Mouse (Mus musculus) C2C12 (cell line): ENCODE results near the gene Xylt1. TPM values are rescaled to one million over a fixed set of nuclear protein-coding genes. Genes with fewer than 3 reads are reported as not detected.

ENCODE experiments used
- H3K27me3 ChIP-seq: one replicate; pipeline ENCODE4 v1.6.1; 2011; ENCODE audit not compliant: control insufficient read depth, insufficient read depth, insufficient read length
- H3K36me3 ChIP-seq: one replicate; pipeline ENCODE4 v1.6.1; 2011; ENCODE audit not compliant: control insufficient read depth, insufficient read depth
- H3K4me3 ChIP-seq: one replicate; pipeline ENCODE4 v1.5.1; 2011; ENCODE audit warnings: mild to moderate bottlenecking, control low read depth; ENCODE audit not compliant: poor library complexity, insufficient read depth, severe bottlenecking
- H3K79me2 ChIP-seq: one replicate; pipeline ENCODE4 v1.6.1; 2011; ENCODE audit not compliant: control insufficient read depth, insufficient read depth
- H3K79me3 ChIP-seq: one replicate; pipeline ENCODE4 v1.6.1; 2011; ENCODE audit warnings: low read depth, control low read depth
- H3ac ChIP-seq: one replicate; pipeline ENCODE3; 2011; ENCODE audit warnings: low read depth; ENCODE audit not compliant: control insufficient read depth, insufficient read length
- CEBPB ChIP-seq: IDR thresholded peaks from one replicate; pipeline ENCODE4 v1.6.1; 2011; ENCODE audit warnings: low read depth, mild to moderate bottlenecking, control low read depth, moderate library complexity
- CTCF ChIP-seq: IDR thresholded peaks from one replicate; pipeline ENCODE4 v1.5.1; 2011; ENCODE audit not compliant: control insufficient read depth, insufficient read depth, insufficient read length
- FOSL1 ChIP-seq: IDR thresholded peaks from one replicate; pipeline ENCODE4 v1.8.0; 2011; ENCODE audit warnings: mild to moderate bottlenecking, low read length; ENCODE audit not compliant: poor library complexity, insufficient read depth, severe bottlenecking
- MAX ChIP-seq: IDR thresholded peaks from one replicate; pipeline ENCODE4 v1.6.1; 2011; ENCODE audit warnings: mild to moderate bottlenecking, control low read depth
- MYOD1 ChIP-seq: IDR thresholded peaks from one replicate; pipeline ENCODE4 v1.6.1; 2011; ENCODE audit warnings: low read depth; ENCODE audit not compliant: control insufficient read depth, insufficient read length
- MYOG ChIP-seq: IDR thresholded peaks from one replicate; pipeline ENCODE4 v1.6.1; 2011; ENCODE audit not compliant: control insufficient read depth, insufficient read length; ENCODE audit errors: extremely low read depth
- USF1 ChIP-seq: IDR thresholded peaks from one replicate; pipeline ENCODE4 v1.6.1; 2011; ENCODE audit warnings: low read depth, mild to moderate bottlenecking, control low read depth, moderate library complexity
- polyA plus RNA-seq: library from polyadenylated mRNA; unstranded; fragments of >200 nt; fragmentation: generic; extraction: Trizol; gene quantifications from one replicate; pipeline ENCODE4 v1.2.1, GENCODE M21; 2012; ENCODE audit warnings: missing spikeins

Gene Xylt1
- polyA plus RNA-seq, 1 experiment = not detected

GRCm38 (mm10) chr7:117435091-117435490 lies 54.3 kb downstream of the Xylt1 start:
- Histone ChIP-seq H3K36me3 (no peaks in the 10 kb centered on the region), H3K4me3 (no peak overlapping the region), H3ac (no peak overlapping the region), H3K79me2 (no peaks in the 10 kb centered on the region), H3K27me3 (no peaks in the 10 kb centered on the region), H3K79me3 (no peaks in the 10 kb centered on the region)
- TF ChIP-seq USF1 (no peak), MAX (no peak), MYOD1 (no peak), FOSL1 (no peak), CEBPB (no peak), MYOG (no peak), CTCF (no peak)

- no peaks in the 10 kb centered on the region for H3K79me2 ChIP-seq
- no peak overlapping the region for H3K4me3 ChIP-seq
- no peaks in the 10 kb centered on the region for H3K36me3 ChIP-seq
- no peak for TF ChIP-seq FOSL1
- no peak for TF ChIP-seq MYOG
- no peak for TF ChIP-seq MYOD1
- TF ChIP-seq CEBPB = no peak
- no peak for TF ChIP-seq CTCF
- no peak for TF ChIP-seq MAX
- no peak for TF ChIP-seq USF1
- H3ac ChIP-seq = no peak overlapping the region
- H3K79me3 ChIP-seq = no peaks in the 10 kb centered on the region
- no peaks in the 10 kb centered on the region for H3K27me3 ChIP-seq
Measured at GRCm38 (mm10) chr7:117435730-117436441, 55.1 kb downstream of the Xylt1 start.

GRCm38 (mm10) chr7:117436892-117437291 lies 56.1 kb downstream of the Xylt1 start:
- H3K79me2 ChIP-seq = no peaks in the 10 kb centered on the region
- TF ChIP-seq MYOG (no peak), MYOD1 (no peak), MAX (no peak), USF1 (no peak)
- H3ac ChIP-seq = no peak overlapping the region
- H3K4me3 ChIP-seq = no peak overlapping the region
- H3K79me3 ChIP-seq = no peaks in the 10 kb centered on the region
- no peaks in the 10 kb centered on the region for H3K36me3 ChIP-seq
- no peaks in the 10 kb centered on the region for H3K27me3 ChIP-seq

GRCm38 (mm10) chr7:117440994-117441393 lies 60.2 kb downstream of the Xylt1 start:
- H3K27me3 ChIP-seq = no peaks in the 10 kb centered on the region
- H3K79me2 ChIP-seq = no peaks in the 10 kb centered on the region
- no peaks in the 10 kb centered on the region for H3K79me3 ChIP-seq
- no peak for TF ChIP-seq USF1
- TF ChIP-seq MYOG = no peak
- no peak for TF ChIP-seq FOSL1
- no peak for TF ChIP-seq MYOD1
- TF ChIP-seq CEBPB = no peak
- TF ChIP-seq CTCF = no peak
- no peak for TF ChIP-seq MAX
- no peak overlapping the region for H3ac ChIP-seq
- no peak overlapping the region for H3K4me3 ChIP-seq
- no peaks in the 10 kb centered on the region for H3K36me3 ChIP-seq

GRCm38 (mm10) chr7:117442639-117443038 lies 61.9 kb downstream of the Xylt1 start:
- no peaks in the 10 kb centered on the region for H3K27me3 ChIP-seq
- no peaks in the 10 kb centered on the region for H3K36me3 ChIP-seq
- no peak overlapping the region for H3ac ChIP-seq
- H3K79me2 ChIP-seq = no peaks in the 10 kb centered on the region
- no peak for TF ChIP-seq CEBPB
- TF ChIP-seq MYOG = no peak
- no peak for TF ChIP-seq MAX
- TF ChIP-seq USF1 = no peak
- TF ChIP-seq CTCF = no peak
- TF ChIP-seq MYOD1 = no peak
- no peak for TF ChIP-seq FOSL1
- H3K79me3 ChIP-seq = no peaks in the 10 kb centered on the region
- no peak overlapping the region for H3K4me3 ChIP-seq

- no peak overlapping the region for H3ac ChIP-seq
- H3K4me3 ChIP-seq = no peak overlapping the region
- no peaks in the 10 kb centered on the region for H3K36me3 ChIP-seq
- no peaks in the 10 kb centered on the region for H3K79me2 ChIP-seq
- no peak for TF ChIP-seq MYOD1
- TF ChIP-seq MYOG = no peak
- no peak for TF ChIP-seq CTCF
- TF ChIP-seq CEBPB = no peak
- no peak for TF ChIP-seq MAX
- no peak for TF ChIP-seq FOSL1
- TF ChIP-seq USF1 = no peak
- H3K27me3 ChIP-seq = no peaks in the 10 kb centered on the region
- H3K79me3 ChIP-seq = no peaks in the 10 kb centered on the region
Measured at GRCm38 (mm10) chr7:117443215-117443614, 62.4 kb downstream of the Xylt1 start.
